Mouse (Mus musculus) frontal cortex, postnatal 10 days (tissue): ENCODE measurements at regions not wholly inside any gene's neighbourhood (a gene's known extent, or its start where the extent isn't known, plus 50 kb on each side); places are given as distances from the start of the nearest gene placed in this dataset.
A peak's percentile ranks its signal among the peaks of the same experiment; 100 is the strongest.

Source experiments
- DNase-seq, 2 experiments: peaks; one replicate each; pipeline ENCODE4 v3.0.0; 2022; ENCODE audit warnings: low spot score in 2 of 2, mixed read lengths in 1 of 2

- DNase-seq = no peak
These were observed 59.0 kb upstream of the Ccdc91 start for GRCm38 (mm10) chr6:147416592-147416991.

DNA sequence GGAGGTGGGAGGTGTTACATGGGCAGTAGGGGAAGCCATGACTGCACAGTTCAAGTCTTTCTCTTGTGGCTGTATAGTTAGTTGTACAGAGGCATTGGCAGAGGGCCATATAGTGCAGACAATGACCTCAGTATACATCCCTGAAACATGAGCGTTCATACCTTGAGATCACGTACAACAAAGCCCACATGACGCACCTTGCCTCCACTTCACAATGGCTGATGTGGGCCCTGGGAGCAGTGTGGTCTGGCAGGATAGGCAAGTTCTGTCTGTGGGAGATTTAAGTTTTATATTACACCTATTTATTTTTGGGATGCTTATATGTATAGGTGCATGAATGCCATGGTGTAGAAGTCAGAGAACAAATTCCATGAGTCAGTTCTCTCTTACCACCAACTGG lies 61.9 kb upstream of the Ccdc91 start:
- no peak for DNase-seq

DNA sequence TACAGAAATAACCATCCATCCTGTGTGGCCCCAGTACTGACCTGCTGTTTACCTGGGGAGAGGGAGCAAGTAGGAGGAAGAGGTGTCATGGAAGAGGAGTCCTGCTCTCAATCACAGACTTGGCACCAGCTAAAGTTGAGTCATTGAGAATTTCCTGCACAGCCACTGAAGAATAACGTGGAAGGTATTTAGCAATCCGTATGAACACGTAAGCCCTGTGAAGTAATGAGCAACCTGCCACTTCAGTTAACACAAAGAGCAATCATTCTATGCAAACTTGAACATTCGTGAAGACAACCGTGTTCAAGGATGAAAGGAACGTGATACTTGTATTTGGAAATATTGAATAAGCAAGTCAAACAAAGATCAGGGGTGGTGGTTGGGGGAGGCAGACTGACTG lies 77.6 kb upstream of the Ccdc91 start:
- no peak for DNase-seq

DNA sequence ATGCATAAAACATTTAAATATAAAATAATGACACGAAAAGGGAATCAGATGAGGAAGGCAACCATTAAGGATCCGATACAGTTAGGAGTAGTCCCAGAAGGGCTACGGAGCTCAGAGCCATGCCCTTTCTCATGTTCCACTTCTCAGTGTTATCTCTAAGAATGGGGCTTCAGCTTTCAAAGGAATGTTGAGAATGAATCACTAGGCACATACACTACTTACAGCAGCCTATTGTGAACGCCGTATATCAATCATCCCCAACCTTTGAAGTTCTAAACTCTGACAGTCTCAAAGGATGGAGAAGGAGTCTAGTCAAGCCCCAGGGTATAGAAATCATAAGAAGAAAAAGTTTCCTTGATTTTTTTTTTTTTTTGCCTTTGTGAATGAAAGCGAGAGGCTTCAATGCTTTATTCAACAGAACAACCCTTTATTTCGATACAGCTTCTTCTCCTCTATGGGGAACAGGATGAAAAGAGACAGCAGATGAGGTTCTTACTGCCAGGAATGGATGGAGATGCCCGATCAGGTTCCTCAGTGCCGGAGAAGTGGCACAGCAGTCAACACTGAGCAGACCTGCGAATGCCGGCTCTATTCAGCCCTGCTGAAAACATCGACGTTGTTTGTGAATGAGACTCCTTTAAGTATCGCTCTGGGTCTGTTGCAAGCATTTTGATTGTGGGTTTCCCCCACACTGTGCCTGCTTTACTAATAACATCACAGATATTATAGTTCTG lies 84.0 kb upstream of the Ccdc91 start:
- no peak for DNase-seq

DNA sequence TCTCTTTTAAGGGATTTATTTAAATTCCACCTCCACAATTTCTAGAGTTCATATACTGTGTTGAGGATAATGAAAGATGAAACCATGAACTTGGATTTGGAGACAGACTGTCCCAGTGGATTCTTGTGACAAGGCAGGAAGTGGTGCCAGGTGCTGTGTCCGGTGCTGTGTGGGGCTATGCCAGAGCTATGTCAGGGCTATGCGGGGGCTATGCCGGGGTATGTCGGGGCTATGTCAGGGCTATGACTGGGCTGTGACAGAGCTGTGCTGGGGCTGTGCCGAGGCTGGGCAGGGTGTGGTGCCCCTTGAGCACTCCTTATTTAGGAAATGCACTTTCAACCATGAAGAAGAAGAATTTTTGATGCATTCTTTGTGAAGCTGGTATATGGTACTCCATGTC lies 85.1 kb upstream of the Ccdc91 start:
- no peak for DNase-seq

- no peak for DNase-seq
These were observed 86.9 kb upstream of the Ccdc91 start for GRCm38 (mm10) chr6:147388727-147389126.

DNA sequence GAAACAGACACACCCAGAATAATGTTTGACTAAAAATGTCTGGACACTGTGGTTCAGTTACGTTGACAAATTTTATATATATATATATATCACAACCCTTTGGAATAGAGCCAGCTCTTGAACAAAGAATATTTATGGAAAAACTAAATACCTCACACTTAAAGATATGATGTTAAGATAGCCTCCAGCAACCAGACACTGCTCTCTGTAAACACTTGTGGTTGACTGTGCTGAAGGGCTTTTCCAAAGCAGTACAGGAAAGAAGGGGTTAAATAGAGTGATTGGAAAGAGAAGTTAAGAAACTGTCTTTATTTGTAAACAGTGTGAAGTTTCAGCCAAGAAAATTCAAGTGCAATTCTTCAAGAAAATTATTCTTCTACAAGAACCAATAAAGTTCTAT lies 90.0 kb upstream of the Ccdc91 start:
- DNase-seq = no peak

DNA sequence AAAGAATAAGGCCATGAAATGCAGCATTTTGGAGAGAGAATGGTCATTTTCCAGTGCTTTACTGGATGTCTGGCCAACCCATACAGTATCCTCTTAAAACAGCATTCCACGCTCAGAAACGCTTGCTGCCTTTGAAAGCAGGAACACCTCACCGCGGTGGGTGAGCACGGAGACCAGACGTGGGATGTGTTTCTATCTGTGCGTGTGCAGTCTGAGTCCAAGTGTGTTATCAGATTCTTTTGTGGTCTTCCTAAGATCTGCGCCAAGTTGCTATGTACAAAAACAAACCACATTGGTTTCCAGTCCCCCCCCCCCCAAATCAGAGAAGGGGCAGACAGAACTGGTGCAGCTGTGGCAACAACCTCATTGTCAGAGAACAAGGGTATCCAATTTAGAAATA lies 95.1 kb upstream of the Ccdc91 start:
- DNase-seq = no peak

GRCm38 (mm10) chr6:147377679-147378078 lies 97.9 kb upstream of the Ccdc91 start:
- DNase-seq = no peak

GRCm38 (mm10) chr6:147371737-147372136 lies 103.9 kb upstream of the Ccdc91 start:
- DNase-seq = no peak

- no peak for DNase-seq
These were observed 104.3 kb upstream of the Ccdc91 start for GRCm38 (mm10) chr6:147371336-147371735.

DNA sequence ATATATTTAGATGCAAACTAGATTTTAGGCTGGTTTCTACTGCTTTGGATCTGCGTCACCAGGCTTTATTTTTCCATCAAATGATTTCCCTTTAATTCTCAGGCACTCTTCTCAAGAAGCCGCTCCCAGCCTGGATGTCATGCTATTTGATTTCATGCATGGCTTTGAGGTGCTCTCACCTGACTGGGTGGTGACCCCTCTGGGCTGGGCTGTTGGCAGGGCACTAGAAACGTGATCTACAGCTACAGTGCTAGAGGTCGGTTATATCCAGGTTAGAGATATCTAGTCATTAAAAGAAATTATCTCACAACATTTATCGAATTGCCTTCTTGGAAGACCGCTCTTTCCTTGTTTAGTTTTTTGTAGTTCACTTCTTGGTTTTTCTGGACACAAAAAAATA lies 98.9 kb upstream of the Pthlh start:
- DNase-seq = no peak

GRCm38 (mm10) chr6:147357031-147357430 lies 93.0 kb upstream of the Pthlh start:
- no peak for DNase-seq

DNA sequence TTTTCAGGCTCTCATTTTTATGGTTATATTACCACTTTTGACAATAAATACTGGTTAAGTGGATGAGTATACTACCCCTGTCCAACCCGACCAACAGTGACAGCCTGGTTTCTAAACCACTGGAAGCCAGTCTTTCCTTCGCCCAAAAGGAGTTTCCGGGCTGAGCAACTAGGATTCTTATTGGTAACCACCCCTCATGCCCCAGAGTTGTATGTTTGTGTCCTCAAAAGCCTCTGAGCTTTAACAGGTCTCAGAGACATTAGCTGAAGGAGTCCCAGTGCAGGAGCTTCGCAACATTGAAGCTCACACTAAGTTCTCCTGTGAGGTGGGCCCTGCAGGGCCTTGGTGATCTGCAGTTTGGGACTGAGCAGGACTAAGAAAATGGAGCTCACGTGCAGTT lies 92.6 kb upstream of the Pthlh start:
- DNase-seq = no peak

DNA sequence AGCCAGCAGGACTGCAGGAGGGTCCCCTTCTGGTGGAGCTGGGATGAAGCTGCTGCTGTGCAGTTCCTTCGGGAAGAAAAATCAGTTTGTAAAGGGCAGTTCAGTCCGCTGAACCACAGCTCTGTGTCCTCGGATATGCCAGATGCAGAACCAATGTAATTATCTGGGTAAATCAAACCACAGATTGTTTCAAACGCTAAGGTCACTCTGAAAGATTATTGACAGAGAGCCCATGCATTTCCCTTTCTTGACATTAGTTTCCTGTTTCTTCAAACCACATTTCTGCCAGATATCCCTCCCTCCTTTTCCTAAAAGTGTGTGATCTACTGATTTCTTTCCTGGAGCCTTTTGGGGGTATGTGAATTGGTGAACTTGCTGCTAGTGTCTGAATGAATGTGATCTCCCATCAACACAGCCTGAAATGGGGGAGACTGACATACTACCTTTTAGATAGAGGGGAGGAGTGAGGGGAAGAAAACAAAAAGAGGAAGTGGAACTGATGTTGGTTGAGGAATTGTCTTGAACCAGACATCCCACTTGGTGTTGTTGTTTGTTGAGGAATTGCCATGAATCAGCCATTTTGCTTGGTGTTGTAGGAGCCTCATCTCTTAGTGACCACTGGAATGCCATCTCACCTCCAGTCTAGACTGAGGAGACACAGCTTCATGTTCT lies 85.7 kb upstream of the Pthlh start:
- no peak for DNase-seq

DNA sequence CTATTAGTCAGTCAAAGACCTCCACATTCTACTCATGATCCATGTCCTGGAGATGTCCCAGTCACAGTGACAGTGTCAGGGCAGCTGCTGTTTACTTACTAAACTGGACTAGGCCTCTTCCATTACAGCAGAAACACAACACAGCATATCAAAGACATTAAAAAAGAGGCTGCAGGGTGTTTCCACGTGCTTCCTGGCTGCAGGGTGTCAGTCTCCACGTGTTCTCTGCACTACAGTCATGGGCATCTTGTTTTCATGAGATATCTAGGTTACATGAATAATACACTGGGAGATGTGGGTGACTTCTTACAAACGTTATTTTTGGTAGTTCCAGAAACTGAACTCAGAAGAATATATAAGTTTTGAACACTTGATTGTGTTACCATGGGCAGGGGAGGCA lies 84.6 kb upstream of the Pthlh start:
- DNase-seq = no peak

- no peak for DNase-seq
These were observed 77.1 kb upstream of the Pthlh start for GRCm38 (mm10) chr6:147341042-147341441.

DNA sequence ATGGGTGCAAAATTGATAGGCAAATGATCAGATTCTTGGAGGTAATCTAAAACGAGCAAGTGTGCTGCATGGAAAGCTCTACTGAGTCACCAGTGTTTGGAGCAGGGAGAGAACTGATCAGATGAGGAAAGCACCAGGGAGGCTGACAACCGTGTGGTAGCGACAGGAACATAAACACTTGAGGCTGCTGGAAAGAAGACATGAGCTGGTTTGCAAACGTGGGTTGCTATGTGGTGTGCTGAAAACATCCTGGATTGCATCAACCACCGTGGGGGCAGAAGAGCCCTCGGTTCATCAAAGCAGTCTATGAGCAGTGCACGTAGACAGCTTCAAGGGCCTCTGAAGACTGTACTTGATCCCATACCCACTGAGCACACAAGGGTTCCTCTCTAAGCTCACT lies 69.0 kb upstream of the Pthlh start:
- no peak for DNase-seq

- DNase-seq = peak; percentile 27
These were observed 65.2 kb upstream of the Pthlh start for GRCm38 (mm10) chr6:147329201-147329600.

- DNase-seq = no peak
These were observed 60.4 kb upstream of the Pthlh start for GRCm38 (mm10) chr6:147324336-147324735.

DNA sequence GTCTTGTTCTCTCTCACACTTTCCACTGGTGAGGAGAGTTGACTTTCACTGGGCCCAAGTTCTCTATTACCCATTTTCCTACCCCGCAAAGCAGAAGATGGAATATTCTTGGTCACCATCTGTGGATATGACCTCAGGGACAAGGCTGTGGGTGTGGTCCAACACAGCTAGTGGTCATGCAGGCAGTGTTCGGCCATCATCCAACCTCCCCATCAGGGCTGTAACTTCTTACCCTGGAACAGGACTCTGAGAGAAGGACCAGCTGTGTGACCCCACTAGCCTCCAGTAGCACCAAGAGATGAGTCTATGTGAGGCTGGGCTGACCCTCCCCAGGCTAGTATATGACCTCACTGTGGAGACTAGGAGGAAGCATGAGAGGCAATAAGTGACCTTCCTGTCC lies 54.1 kb upstream of the Pthlh start:
- no peak for DNase-seq

DNA sequence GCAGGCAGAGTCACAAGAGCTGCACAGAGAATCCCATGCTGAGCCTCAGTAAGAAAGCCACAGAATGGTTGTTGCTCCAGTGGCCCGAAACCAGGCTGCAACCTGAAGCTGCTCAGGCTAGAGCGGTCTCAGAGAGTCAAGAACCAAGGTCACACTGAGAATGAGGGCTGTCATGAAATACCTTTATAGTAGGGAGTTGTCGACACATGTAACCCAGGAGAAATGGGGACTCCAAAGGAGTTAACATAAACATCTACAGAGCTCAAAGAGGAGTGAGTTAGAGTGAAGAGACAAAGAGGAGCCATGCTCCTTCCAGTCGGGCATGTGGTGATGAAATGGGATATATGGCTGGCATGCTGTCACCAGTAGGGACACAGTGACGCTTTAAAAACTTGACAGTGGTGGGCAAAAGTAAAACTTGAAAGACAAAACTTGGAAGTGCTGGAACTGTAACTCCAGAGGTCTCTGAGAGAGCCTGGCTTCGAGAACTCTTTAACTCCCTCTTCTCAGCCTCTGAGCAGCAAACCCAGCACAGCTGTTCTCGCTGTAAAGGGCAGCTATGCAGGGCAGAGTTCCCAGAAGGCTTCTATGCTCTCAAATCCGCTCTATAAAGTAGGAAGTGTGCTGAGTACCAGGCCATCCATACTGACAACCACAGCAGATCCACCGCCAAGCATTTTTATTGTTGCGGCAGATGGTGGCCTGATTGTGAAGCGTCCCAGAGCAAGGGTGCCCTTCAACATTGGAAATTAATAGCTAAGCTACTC lies 52.9 kb upstream of the Pthlh start:
- no peak for DNase-seq

- DNase-seq = no peak
These were observed 52.2 kb upstream of the Pthlh start for GRCm38 (mm10) chr6:147316140-147316539.
